Mouse (Mus musculus) right cerebral cortex, postnatal 36 days (tissue): ENCODE measurements at regions not wholly inside any gene's neighbourhood (a gene's known extent, or its start where the extent isn't known, plus 50 kb on each side); places are given as distances from the start of the nearest gene placed in this dataset.

Experiments used
- DNase-seq, 2 experiments: peaks; one replicate each; pipeline ENCODE4 v3.0.0; 2022; ENCODE audit warnings: low spot score in 2 of 2, mixed read lengths in 1 of 2

DNA sequence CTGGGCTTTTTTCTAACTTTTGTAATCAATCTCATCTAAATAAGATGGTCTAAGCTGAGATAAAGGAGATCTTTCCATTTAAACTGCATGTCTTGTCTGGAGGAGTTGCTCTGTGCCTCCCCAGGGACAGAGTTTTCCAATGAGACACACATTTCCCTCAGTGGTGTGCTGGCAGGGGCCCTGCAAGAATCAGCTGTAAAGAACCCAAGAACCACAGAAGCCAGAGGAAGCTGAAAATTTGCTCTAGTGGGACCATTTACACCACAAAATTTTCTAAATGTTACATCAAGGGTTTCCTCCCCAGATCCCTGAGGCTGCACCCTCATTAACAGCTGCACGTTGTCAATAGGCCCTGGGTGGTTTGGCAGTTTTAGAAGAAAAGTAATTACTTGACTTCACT lies 301.0 kb upstream of the Ttc14 start:
- no peak for DNase-seq

DNA sequence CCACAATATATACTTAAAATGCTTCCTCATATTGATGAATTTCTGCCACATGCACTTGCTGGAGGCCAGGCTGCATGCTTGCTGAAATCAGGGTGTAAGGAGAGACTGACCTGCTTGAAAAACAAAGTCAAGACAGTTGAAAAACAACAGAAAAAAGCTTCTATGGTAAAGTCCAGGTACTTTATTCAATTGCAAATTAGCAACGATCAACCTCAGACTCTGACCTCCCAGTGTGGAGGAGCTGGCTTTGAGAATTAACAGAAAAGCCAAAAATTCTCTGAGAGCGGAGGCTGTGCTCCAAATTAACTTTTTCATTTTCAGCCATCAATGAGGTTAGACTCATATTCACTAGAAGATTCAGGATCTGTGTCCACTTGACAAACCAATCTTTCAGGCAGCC lies 291.4 kb upstream of the Ttc14 start:
- DNase-seq: no peak

DNA sequence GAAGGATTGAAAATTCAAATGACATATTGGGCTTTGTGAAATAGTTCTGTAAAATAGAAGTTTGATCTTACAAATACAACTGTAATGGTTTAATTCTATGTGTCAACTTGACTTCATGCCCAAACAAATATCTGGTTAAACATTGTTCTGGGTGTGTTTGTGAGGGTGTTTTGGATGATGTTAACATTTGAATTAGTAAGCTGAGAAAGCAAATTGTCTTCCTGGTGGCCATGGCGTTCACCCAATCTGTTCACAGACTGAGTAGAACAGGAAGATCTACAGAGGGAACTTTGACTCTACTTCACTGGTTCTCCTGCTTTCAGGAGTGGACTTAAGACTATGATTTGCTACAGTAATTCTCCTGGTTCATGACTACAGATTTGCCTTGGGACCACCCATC lies 255.5 kb upstream of the Ttc14 start:
- no peak for DNase-seq

DNA sequence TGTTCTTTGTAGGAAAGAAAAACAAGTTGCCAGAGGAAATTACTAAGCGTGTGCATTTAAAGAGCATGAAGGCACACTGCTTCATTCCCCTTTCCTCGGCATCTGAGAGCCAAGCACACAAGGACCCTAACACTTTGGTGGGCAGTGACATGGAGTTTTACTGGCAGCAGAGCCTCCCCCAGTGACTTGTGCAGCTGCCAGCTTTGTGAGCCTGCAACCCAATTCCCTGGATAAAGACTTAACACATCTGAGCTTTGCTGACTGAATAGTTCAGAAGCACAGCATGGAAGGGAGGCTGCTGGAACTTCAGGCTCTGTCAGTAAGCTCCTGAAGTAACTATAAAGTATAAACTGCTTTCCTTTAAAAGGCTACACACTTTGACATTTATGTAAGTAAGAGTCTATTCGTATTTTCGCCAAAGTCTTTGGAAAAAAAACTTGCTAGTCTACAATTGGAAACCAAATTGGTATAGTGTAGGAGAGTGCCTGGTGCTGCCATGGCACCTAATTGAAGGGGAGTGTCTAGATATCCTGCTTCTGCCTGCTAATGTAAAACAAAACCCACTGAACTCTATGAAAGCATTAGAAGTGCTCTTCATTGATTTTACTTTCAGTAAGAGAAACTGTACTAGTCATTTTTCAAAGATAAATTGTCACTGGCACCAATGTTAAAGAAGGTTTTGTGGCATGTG lies 236.8 kb upstream of the Ttc14 start:
- peak in 1 of 2 experiments; percentile 8 for DNase-seq

DNA sequence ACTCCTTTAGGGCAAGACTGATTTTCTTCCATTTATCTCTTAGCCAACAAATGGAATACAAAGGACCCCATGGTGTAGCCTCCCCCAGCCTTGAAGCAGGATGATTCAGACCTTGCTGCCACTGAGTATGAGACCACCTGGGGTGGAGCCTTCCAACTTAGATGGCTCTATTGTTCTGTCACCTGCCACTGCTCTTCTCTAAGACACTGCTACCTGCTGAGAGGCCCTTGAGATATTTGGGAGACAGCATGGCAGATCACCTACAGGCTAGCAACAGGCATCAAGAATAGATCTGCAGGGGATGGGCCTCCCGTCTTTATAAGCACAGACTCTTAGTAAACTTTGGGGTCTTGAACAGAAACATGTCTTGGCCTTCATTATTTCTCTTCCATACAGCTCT lies 219.0 kb upstream of the Ttc14 start:
- no peak for DNase-seq

DNA sequence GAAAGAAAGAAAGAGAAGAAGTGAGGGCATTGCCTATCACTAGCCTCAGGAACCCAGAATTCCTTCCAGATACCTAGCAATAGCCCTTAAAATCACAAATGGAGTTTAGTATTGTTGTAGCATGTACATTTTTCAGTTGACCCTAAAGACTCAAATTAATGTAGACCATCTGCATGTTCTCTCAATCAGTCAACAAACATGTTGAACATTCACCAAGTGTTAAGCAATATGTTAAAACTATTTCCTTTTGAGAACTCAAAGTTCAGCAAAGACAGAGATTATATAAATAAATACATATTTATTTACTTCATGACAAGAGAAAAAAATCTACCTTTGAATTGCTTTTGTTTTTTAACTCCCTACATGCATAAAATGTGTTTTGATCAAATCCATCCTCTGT lies 185.4 kb upstream of the Ttc14 start:
- no peak for DNase-seq

DNA sequence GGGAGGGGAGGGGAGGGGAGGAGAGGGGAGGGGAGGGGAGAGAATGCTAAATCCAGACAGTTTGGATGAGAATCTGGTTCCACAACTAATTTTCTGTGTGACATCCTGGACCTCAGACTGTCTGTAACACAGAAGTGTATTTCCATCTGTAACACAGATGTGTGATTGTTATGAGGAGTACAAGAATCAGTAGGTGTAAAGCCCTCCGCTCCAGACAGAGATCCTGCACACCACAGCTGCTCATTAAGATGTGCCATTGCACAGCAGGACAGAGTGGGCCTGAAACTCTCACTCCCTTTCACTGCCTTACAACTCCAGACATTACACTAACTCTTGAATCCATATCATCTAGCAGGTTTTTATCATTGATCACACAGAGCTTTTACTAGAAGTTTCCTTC lies 182.8 kb upstream of the Ttc14 start:
- no peak for DNase-seq

DNA sequence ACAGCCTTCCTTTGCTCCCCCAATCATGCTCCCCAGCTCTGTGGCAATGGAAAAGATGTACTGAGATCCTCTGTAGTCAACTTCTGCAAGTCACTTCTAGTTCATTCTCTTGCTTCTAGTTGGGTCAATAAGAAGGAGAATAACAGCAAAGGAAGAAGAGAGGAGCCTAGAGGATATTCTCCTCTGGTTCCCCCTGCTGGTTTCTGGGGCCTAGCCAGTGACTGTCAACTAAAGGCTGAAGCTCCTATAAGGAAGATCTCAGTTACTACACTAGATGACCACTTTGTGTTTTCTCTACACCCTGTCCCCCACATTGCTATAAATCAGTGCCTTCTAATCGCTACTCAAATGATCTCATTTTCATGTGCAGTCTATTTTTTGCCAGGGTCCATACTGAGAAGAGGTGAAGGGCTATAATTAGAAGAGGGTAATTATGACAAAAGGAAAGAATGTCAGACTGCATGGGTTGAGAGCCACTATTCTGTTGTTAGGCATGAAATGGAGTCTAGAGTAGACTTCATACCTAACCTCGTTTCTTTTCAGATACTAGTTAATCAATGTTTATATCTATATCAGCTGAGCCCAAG lies 166.6 kb upstream of the Ttc14 start:
- DNase-seq: no peak

DNA sequence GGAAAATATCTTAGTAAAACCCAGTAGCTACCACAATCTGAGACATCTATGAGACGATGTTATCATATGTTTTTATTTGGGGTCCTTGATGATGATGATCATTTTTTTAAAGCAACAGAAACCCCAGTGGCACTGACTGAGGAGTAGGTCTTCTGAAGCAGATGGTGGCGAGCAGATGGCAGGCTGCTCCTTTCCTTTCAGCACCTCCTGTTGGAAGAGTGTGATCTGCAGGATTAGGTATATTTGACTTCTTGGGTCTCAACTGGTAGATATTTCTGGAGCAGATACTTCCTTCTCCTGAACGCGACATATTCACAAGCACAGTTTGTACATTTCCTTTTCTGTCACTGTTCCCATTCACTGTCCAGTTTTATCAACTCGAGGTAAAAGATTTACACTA lies 141.0 kb upstream of the Ttc14 start:
- peak; percentile 10 to 68 for DNase-seq
